Mouse (Mus musculus): ENCODE data around the gene Muc4.

GRCm38 (mm10) chr16:32813771-32814170 is 78.1 kb downstream of the Muc4 start:
- TF ChIP-seq CTCF (IDR thresholded peaks at IDR 0.05; ENCODE audit: low read depth) (no peak), EP300 (IDR thresholded peaks at IDR 0.05; ENCODE audit: low read depth) (no peak)

All from heart, postnatal 0 days (tissue).